Mouse (Mus musculus) liver, embryonic 16.5 days (tissue): ENCODE results near the gene Olfr1496. TPM values are rescaled to one million over a fixed set of nuclear protein-coding genes. Genes with fewer than 3 reads are reported as not detected.
"Not testable (repeated sequence)": the region's sequence is repeated elsewhere in the genome, so short reads cannot be mapped to it uniquely, and the experiment has no call there.

Source experiments
- ATAC-seq: fragments of 200-750 bp; cut with Nextera tagmentation; 2 replicates; pipeline ENCODE4 v1.8.0; 2017; ENCODE audit warnings: low read depth, mild to moderate bottlenecking, moderate number of reproducible peaks, moderate library complexity
- H3K27ac ChIP-seq: fragments of 300-500 bp; sonication (generic); 2 replicates; pipeline ENCODE4 v1.5.1; 2014; ENCODE audit warnings: mild to moderate bottlenecking, low read length
- H3K27me3 ChIP-seq: fragments of 300-500 bp; sonication (generic); 2 replicates; pipeline ENCODE4 v1.6.1; 2014; ENCODE audit warnings: low read depth, low read length, mixed read lengths; ENCODE audit not compliant: control insufficient read depth, insufficient read depth
- H3K36me3 ChIP-seq: fragments of 300-500 bp; sonication (generic); 2 replicates; pipeline ENCODE4 v1.6.1; 2014; ENCODE audit warnings: mild to moderate bottlenecking; ENCODE audit not compliant: control insufficient read depth, insufficient read depth
- H3K4me1 ChIP-seq: fragments of 300-500 bp; sonication (generic); 2 replicates; pipeline ENCODE4 v1.6.1; 2014; ENCODE audit warnings: low read depth, low read length, mixed read lengths; ENCODE audit not compliant: control insufficient read depth
- H3K4me2 ChIP-seq: fragments of 300-500 bp; sonication (generic); 2 replicates; pipeline ENCODE4 v1.6.1; 2014; ENCODE audit warnings: low read depth, low read length, mixed read lengths
- H3K4me3 ChIP-seq: fragments of 300-500 bp; sonication (generic); 2 replicates; pipeline ENCODE4 v1.5.1; 2014; ENCODE audit warnings: low read depth, mild to moderate bottlenecking, low read length
- H3K9ac ChIP-seq: fragments of 300-500 bp; sonication (generic); 2 replicates; pipeline ENCODE4 v1.6.1; 2014; ENCODE audit warnings: low read depth, low read length
- H3K9me3 ChIP-seq: fragments of 300-500 bp; sonication (generic); replicated peaks from 2 replicates; pipeline ENCODE4 v1.6.1; 2016; ENCODE audit warnings: low read length; ENCODE audit not compliant: control insufficient read depth
- WGBS: fragments of 180-500 bp; shearing (Covaris S2); extraction: QIAGEN DNeasy Blood & Tissue Kit; methylation state at CpG from one replicate; pipeline ENCODE4 v1.1.7; 2014; ENCODE audit not compliant: insufficient replicate concordance; 5-methylcytosine and 5-hydroxymethylcytosine counted together
- polyA plus RNA-seq: library from polyadenylated mRNA; unstranded; fragments of >200 nt; fragmentation: Nextera tagmentation; extraction: Ambion mirVana; gene quantifications from 2 replicates; pipeline ENCODE4 v1.2.1, GENCODE M21; 2015

Gene Olfr1496
- not detected in 2 replicates for polyA plus RNA-seq

DNA sequence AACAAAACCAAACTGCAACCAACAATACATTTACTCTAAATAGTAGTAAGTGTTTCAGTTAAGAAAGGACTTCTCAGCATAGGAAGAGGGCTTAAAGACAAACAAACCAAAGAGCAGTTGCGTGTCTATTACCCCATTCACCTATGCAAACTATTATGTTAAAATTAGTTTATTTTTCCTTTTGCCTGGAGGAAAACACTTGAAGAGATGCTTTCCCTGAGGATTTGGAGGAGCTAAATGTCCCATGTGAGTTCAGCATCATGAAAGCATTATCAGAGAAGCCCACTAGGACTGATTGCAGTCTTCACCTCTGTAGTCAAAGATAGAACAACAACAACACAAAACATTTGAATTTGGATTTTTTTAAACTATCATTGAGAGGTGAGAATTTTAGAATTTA is at the start of gene Olfr1496:
Gene Olfr1496 (plus strand): TSS at position 301 of the 400 bp plus-strand sequence.
- Histone ChIP-seq H3K4me1 (no peaks in the 10 kb centered on the region), H3K4me2 (no peak within 1 kb of the TSS), H3K27me3 (no peaks in the 10 kb centered on the region), H3K9me3 (no peaks in the 10 kb centered on the region), H3K4me3 (no peak within 1 kb of the TSS), H3K27ac (no peak within 1 kb of the TSS), H3K9ac (no peak within 1 kb of the TSS), H3K36me3 (no peaks in the 10 kb centered on the region)
- WGBS = 52% methylated on average over 1 of the region's 1 CpGs
- no peak for ATAC-seq

DNA sequence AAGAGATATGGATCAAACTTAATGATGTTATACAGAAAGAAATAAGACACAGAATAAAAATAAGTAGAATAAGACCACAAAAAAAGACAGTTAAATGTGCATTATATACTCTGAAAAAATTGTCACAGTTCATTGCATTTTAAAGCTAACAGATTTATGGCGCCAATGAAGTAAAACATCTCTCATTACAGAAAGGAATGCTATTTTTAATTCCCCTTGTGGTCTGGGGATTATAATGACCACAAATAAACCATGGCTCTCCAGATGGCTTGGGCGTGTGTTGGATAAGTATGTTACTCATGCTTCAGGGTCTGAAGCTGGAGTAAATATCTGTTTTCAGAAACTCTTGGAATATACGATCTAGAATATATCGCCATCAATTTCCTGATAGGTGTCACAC is 38.2 kb upstream of the Olfr1496 start, which contains the start of gene Olfr1494:
Gene Olfr1494 (plus strand): TSS at position 301 of the 400 bp plus-strand sequence.
- no peaks in the 10 kb centered on the region for H3K4me1 ChIP-seq
- no peak within 1 kb of the TSS for H3K9ac ChIP-seq
- no peaks in the 10 kb centered on the region for H3K27me3 ChIP-seq
- H3K9me3 ChIP-seq = no peaks in the 10 kb centered on the region; the same call in 1 of the 2 replicates
- H3K36me3 ChIP-seq = no peaks in the 10 kb centered on the region
- no peak within 1 kb of the TSS for H3K4me3 ChIP-seq
- ATAC-seq = no peak
- H3K27ac ChIP-seq = no peak within 1 kb of the TSS
- WGBS = 69% methylated on average over 4 of the region's 4 CpGs
- no peak within 1 kb of the TSS for H3K4me2 ChIP-seq

- Histone ChIP-seq H3K4me2 (no peak overlapping the region), H3K36me3 (no peaks in the 10 kb centered on the region), H3K4me3 (no peak overlapping the region), H3K27ac (no peak overlapping the region), H3K9me3 (no peaks in the 10 kb centered on the region), H3K9ac (no peak overlapping the region), H3K4me1 (no peaks in the 10 kb centered on the region), H3K27me3 (no peaks in the 10 kb centered on the region)
- no peak for ATAC-seq
- WGBS = 73% methylated on average over 1 of the region's 1 CpGs
These were observed 28.3 kb upstream of the Olfr1496 start for GRCm38 (mm10) chr19:13749366-13749765.

DNA sequence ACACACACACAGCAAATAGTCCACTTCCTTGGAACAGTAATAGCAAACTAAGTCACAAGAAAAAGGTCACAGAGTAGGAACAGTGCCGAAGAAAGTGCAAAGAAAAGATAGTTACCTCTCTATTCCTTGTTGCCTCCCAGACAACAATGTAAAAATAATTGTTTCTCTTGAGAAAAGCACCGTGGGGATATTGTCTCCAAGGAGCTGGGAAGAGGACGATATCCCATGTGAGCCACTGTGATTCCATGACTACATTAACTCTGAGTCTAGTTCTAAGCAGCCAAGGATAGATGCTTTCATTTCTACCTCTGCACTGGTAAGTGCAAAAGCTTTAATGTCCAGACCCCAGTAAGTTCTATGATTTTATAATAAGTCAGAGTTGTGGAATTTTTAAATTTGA is 13.4 kb upstream of the Olfr1496 start, which contains the start of gene Olfr1495:
Gene Olfr1495 (plus strand): TSS at position 301 of the 400 bp plus-strand sequence.
- Histone ChIP-seq H3K27ac (no peak within 1 kb of the TSS), H3K36me3 (no peaks in the 10 kb centered on the region), H3K27me3 (no peaks in the 10 kb centered on the region), H3K9me3 (no peaks in the 10 kb centered on the region), H3K9ac (no peak within 1 kb of the TSS), H3K4me3 (no peak within 1 kb of the TSS), H3K4me1 (no peaks in the 10 kb centered on the region), H3K4me2 (no peak within 1 kb of the TSS)
- WGBS = 53% methylated on average over 3 of the region's 3 CpGs
- no peak for ATAC-seq

- Histone ChIP-seq H3K27ac (no peak overlapping the region), H3K36me3 (no peaks in the 10 kb centered on the region), H3K4me3 (no peak overlapping the region), H3K27me3 (no peaks in the 10 kb centered on the region), H3K9me3 (no peaks in the 10 kb centered on the region), H3K4me1 (no peaks in the 10 kb centered on the region), H3K4me2 (no peak overlapping the region), H3K9ac (no peak overlapping the region)
- ATAC-seq = no peak
- WGBS = 74% methylated on average over 9 of the region's 9 CpGs
These were observed 9.0 kb upstream of the Olfr1496 start for GRCm38 (mm10) chr19:13768565-13769276.

GRCm38 (mm10) chr19:13798102-13798501 is 20.4 kb downstream of the Olfr1496 start, which contains the start of gene Olfr1497:
Olfr1497 (minus strand) TSS chr19:13798202.
- no peak for ATAC-seq
- no peaks in the 10 kb centered on the region for H3K4me1 ChIP-seq
- no peak within 1 kb of the TSS for H3K27ac ChIP-seq
- H3K27me3 ChIP-seq = no peaks in the 10 kb centered on the region
- H3K9ac ChIP-seq = no peak within 1 kb of the TSS
- no peaks in the 10 kb centered on the region for H3K36me3 ChIP-seq
- H3K9me3 ChIP-seq = no peaks in the 10 kb centered on the region
- H3K4me3 ChIP-seq = no peak within 1 kb of the TSS
- H3K4me2 ChIP-seq = no peak within 1 kb of the TSS

DNA sequence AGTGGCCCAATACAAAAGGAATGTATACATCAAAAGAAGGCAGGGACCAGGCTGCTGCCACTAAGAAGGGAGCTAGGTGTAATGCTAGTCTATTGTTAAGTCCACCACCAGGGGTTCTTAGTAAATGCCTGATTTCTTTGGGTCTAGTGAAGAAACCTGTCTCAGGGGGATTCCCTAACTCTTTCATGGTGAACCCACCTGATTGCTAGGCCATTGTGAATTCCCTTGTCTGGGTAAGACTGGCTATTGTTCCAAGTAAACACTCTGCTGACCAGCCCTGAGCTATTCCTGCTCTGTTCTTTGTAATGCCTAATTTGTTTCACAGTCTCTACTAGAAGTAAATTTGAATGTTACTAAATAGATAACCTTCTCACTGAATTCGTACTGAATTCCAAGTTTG is 27.8 kb downstream of the Olfr1496 start:
- H3K36me3 ChIP-seq, H3K4me2 ChIP-seq, H3K9me3 ChIP-seq, ATAC-seq, H3K27me3 ChIP-seq, H3K4me1 ChIP-seq, H3K27ac ChIP-seq, H3K9ac ChIP-seq, H3K4me3 ChIP-seq: not testable (repeated sequence)
- WGBS = 34% methylated on average over 1 of the region's 1 CpGs

DNA sequence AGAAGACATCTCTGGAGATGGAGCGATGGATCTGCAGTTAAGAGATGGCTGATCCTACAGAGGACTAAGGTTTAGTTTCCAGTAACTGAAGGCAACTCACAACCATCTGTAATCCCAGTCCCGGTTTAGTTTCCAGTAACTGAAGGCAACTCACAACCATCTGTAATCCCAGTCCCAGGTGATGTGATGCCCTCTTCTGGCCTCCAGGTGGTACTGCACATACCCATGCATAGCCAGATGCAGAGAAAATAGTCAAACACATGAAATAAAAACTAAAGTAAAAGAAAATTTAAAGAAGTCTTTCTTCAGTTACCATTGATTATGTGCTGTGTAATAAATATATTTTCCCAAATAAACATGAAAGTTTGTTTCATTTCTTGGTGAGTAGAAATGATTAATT is 35.1 kb downstream of the Olfr1496 start:
- Histone ChIP-seq H3K4me1 (no peaks in the 10 kb centered on the region), H3K27me3 (no peaks in the 10 kb centered on the region), H3K9me3 (no peaks in the 10 kb centered on the region), H3K27ac (no peak overlapping the region), H3K4me2 (no peak overlapping the region), H3K36me3 (no peaks in the 10 kb centered on the region), H3K9ac (no peak overlapping the region), H3K4me3 (no peak overlapping the region)
- no peak for ATAC-seq
- WGBS = 39% methylated on average over 2 of the region's 2 CpGs

DNA sequence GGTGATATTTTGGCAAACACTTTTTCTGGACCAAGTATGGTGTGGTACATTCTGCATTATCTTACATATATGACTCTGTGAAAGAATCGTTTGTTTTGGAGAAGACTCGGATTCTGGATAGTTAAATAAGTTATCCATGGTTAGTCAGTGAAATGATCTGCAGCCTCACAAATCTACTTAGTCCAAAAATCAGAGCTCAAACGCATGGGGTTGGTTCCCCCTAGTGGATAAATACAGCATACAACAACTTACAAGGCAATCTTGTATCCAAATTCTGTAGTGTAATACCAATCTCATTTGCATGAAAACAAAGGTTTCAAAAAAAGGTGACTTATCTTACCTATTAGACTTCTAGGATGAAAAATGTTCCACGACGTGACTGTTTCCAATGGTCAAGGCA is 41.1 kb downstream of the Olfr1496 start:
- no peak overlapping the region for H3K27ac ChIP-seq
- H3K4me1 ChIP-seq = no peaks in the 10 kb centered on the region
- H3K36me3 ChIP-seq = no peaks in the 10 kb centered on the region
- no peak overlapping the region for H3K4me2 ChIP-seq
- no peaks in the 10 kb centered on the region for H3K9me3 ChIP-seq
- WGBS = 18% methylated on average over 5 of the region's 5 CpGs
- no peak overlapping the region for H3K9ac ChIP-seq
- no peak for ATAC-seq
- no peaks in the 10 kb centered on the region for H3K27me3 ChIP-seq
- H3K4me3 ChIP-seq = no peak overlapping the region
